Mouse (Mus musculus): Measurements from ENCODE around the gene Snx27. TPM values are rescaled to one million over a fixed set of nuclear protein-coding genes. Genes with fewer than 3 reads are reported as not detected.

Snx27 gene
- total RNA-seq, 2 experiments from 2014 or later = 112 to 115 TPM

DNA sequence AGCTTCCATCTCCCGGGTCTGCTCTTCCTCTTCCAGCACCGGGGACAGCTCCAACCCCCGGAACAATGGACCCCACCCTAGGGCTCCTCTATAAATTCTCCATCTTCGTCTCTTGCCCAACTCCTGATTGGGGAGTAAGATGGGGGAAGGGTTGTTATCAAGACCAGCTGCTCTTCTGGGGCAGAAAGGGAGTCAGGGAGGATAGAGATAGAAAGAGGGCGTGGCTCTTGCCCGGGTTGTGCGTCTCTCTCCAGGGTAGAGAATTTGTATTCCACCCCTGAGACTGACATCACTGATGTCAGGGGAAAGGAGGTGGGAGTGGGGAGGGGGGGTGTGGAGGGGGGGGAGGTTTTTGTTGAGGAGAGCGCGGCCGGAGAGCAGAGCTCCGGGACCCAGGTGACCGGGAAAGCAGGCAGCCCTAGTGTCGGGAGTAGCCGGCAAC, 104.5 kb downstream of the Snx27 start, which contains the start of gene Celf3:
TSS of gene Celf3 (plus strand) at position 315 of the 442 bp plus-strand sequence.
- DNase-seq (ENCODE audit: low spot score in 2 of 2) = peak; percentile 76 to 87

DNA sequence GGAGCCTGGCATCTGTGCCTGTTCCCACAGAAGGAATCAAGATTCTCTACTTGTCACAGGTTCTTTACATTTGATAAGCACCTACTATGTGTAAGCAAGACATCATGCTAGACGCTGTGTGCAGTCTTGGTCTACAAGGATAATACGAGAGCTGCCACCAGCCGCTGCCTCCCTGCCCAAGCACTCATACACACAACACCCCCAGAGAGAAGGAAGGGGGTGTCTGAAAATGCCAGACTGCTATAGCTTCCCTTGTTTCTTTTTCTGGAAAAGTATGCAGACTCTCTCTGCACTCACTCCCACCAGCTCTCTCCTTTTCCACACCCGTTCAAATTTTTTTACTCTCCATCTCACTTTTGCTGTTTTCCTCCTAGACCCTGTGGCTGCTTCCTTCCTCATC, 105.1 kb downstream of the Snx27 start:
- DNase-seq (ENCODE audit: low spot score in 2 of 2) = peak in 1 of 2 experiments; percentile 71

- no peak for DNase-seq (ENCODE audit: low spot score in 2 of 2)
Measured at GRCm38 (mm10) chr3:94476301-94477035, 106.0 kb downstream of the Snx27 start.

DNA sequence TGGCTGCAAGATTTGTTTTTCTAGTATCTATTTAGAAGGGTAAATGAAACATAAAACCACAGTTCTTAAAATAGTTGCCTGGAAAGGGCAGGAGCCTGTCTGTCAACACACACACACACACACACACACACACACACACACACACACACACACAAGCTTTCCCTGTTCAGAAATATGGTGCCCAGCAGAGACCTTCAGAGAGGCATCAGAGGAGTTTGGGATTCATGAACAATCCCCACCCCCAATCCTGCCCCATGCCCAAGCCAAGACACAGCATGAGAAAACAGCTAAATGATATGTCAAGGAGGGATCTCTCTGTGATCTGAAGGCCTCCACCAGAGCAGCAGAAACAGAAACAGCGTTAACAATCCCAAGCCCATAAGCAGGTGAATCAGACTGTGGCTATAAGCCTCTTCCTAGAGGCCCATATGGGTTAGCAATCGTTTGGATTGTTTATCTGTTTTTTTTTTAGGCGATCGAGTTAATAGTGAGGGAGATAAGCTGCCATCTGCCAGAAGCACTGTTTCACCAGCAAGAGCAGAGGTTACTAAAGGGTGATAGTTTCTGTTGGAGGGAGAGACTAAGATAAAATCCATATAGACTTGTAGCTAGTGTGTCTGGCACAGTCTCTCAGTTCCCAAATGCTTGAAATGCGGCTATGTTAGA, 108.8 kb downstream of the Snx27 start:
- DNase-seq (ENCODE audit: low spot score in 2 of 2) = no peak

DNA sequence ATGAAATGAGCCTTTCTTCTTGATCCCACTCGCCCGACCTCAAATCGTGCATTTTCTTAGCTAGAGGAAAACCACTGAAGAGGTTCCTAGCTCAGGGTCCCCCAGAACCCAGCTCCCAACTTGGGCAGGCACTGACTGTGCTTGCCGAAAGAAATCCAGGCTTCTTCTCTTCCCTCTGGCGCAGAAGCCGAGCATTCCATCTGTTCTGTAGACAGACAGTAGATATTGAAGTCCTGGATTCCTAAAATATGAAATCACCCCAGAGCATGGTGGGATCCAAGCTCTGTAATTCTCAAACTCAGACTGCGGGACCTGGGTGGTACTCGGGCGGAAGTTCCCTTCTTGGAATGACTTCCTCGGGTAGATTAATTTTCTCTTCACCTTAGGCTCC, 109.4 kb downstream of the Snx27 start:
- DNase-seq (ENCODE audit: low spot score in 2 of 2) = no peak

DNA sequence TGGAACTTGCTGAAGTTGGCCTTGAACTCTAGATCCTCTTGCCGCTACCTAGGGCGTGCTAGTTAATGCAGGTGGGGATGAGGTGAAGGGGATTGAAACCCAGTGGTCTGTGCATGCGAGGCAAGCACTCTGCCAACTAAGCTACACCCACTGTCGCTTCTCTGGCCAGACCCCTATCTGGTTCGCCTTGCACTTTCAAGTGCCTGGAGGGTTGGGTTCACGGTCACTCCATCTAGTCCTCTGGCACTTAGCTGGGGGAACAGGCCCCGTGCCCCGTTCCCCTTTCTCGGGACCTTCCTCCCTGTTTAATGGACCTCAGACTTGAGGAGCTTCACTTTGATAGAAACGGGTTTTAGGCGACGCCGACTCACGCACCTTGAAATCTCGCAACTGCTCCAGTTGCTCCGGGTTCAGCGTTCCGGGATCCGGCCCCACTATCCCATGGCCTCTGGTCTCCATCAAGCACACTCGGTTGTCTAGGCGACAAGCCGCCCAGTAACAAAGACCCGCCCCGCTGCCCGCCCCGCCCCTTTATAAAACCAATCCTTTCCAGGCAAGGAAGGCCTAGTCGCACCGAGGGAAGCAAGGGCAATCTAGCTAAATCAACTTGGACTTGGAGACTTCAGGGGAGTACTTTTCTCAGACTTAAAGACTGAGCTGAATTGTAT, 109.9 kb downstream of the Snx27 start:
- peak in 1 of 2 experiments; percentile 56 for DNase-seq (ENCODE audit: low spot score in 2 of 2)

DNA sequence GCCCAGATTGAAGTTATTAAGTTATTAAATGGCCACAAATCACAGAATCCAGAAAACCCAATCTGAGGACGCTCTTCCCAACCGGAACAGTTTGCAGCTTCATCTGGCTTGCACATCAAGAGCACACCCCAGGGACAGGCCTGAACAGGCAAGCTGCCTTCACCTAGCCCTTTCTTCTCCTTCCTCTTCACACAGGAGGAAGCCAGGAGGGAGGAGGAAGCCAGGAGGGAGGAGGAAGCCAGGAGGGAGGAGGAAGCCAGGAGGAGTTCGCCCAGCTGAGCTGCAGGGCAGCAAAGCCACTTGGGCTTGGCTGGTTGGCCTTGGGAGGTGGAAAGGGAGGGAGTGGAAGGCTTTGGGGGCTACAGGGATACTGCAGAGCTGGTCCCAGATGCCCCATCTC, 113.6 kb downstream of the Snx27 start:
- no peak for DNase-seq (ENCODE audit: low spot score in 2 of 2)

DNA sequence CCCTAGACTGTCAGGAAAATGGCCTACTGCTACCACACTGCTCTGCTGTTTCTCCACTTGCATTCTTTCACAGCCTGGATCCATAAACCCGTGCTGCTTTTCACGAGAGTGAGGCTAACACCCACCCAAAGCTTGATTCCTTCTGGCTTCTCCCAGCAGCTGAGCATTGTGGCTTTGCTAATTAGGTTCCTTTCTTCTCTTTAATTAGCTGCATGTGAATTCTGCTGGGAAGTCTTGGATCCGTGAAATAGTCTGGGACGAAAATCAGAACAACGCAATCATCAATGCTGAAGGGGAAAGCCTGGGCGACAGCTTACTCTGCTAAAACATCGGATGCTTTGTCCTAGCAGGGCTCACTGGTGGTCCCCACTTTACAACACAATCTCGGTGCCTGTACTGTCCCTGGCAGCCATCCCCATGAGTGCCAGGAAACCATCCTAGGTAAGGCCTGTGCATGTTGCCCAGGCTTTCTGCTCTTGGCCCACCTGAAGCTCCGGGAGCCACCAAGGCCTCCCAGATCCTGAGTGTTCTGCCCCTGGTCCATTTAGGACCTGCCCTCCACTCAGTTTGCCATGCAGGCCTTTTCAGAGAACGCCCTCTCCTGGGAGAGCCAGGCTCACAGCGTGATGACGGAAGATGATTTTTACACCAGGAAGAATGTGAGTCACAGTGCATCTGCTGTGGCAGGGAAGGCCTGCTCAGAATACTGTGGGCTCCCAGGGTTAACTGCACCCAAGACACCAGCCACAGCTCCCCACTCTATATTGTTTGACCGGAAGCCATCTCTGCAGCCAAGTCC, 116.7 kb downstream of the Snx27 start:
- peak; percentile 61 to 80 for DNase-seq (ENCODE audit: low spot score in 2 of 2)

- DNase-seq (ENCODE audit: low spot score in 2 of 2) = peak in 1 of 2 experiments; percentile 57
Measured at GRCm38 (mm10) chr3:94463926-94464578, 118.5 kb downstream of the Snx27 start.

GRCm38 (mm10) chr3:94459834-94460233, 122.7 kb downstream of the Snx27 start:
- no peak for DNase-seq (ENCODE audit: low spot score in 2 of 2)

GRCm38 (mm10) chr3:94457055-94457454, 125.5 kb downstream of the Snx27 start:
- no peak for DNase-seq (ENCODE audit: low spot score in 2 of 2)

GRCm38 (mm10) chr3:94456529-94457000, 126.0 kb downstream of the Snx27 start:
- DNase-seq (ENCODE audit: low spot score in 2 of 2) = peak; percentile 72 to 90

- no peak for DNase-seq (ENCODE audit: low spot score in 2 of 2)
Measured at GRCm38 (mm10) chr3:94449377-94449776, 133.1 kb downstream of the Snx27 start.

Other genes with a start within 250 kb of the Snx27 start
- not detected for gene Them5, start 240.6 kb downstream of the Snx27 start, total RNA-seq (2021)
- gene C2cd4d, start 220.3 kb downstream of the Snx27 start, total RNA-seq (2021) = under 1 TPM; 0.57 to 0.76 TPM
- gene Rorc, start 209.9 kb downstream of the Snx27 start, total RNA-seq (2021) = 1 to 10 TPM; 2.0 to 2.6 TPM
- gene Lingo4, start 184.2 kb downstream of the Snx27 start, total RNA-seq (2021) = under 1 TPM; 0.74 to 0.87 TPM
- 10 to 100 TPM; 41.9 to 45.3 TPM for gene Tdrkh, start 169.4 kb downstream of the Snx27 start, total RNA-seq (2021)
- 10 to 100 TPM; 42.5 to 43.0 TPM for gene Mrpl9, start 139.4 kb downstream of the Snx27 start, total RNA-seq (2021)
- not detected for gene Oaz3, start 138.8 kb downstream of the Snx27 start, total RNA-seq (2021)
- 100 to 1,000 TPM; 167 to 185 TPM for gene Celf3, start 104.4 kb downstream of the Snx27 start, total RNA-seq (2021)
- gene Riiad1, start 102.4 kb downstream of the Snx27 start, total RNA-seq (2021) = 1 to 10 TPM; 6.5 to 9.6 TPM
- not detected for gene Gm10972, start 60.4 kb upstream of the Snx27 start, total RNA-seq (2021)
- 1 to 10 TPM; 3.3 to 3.5 TPM for gene Tuft1, start 76.2 kb upstream of the Snx27 start, total RNA-seq (2021)
- under 1 TPM; 0.77 to 0.99 TPM for gene Selenbp2, start 110.8 kb upstream of the Snx27 start, total RNA-seq (2021)
- 1 to 10 TPM; 3.6 to 3.7 TPM for gene Cgn, start 203.8 kb upstream of the Snx27 start, total RNA-seq (2021)

Data from layer of hippocampus, adult 18-20 months (tissue).